Mouse (Mus musculus) c-Kit-positive CD71-negative TER-119-negative erythroid progenitor cells, embryonic 14.5 days (primary cell): ENCODE measurements around the gene Olfr432.
A peak's percentile ranks its signal among the peaks of the same experiment; 100 is the strongest.
"Not testable (repeated sequence)": the region's sequence is repeated elsewhere in the genome, so short reads cannot be mapped to it uniquely, and the experiment has no call there.

Source experiments
- DNase-seq: peaks from one replicate; pipeline ENCODE4 v3.0.0-alpha.2; 2013; ENCODE audit warnings: low read depth

Olfr432 gene

GRCm38 (mm10) chr1:174048893-174049292 is at the start of gene Olfr432:
Gene Olfr432, plus strand, starts transcription at chr1:174049205.
- DNase-seq = no peak

- not testable (repeated sequence) for DNase-seq
Observed at GRCm38 (mm10) chr1:174004352-174005109, 44.5 kb upstream of the Olfr432 start.

GRCm38 (mm10) chr1:174007050-174007449 is 42.0 kb upstream of the Olfr432 start:
- DNase-seq = not testable (repeated sequence)

- no peak for DNase-seq
Observed at GRCm38 (mm10) chr1:174031698-174032097, 17.3 kb upstream of the Olfr432 start, which contains the start of gene Ifi205. Gene Ifi205, minus strand, starts transcription at chr1:174031810.

GRCm38 (mm10) chr1:174035841-174036240 is 13.2 kb upstream of the Olfr432 start:
- no peak for DNase-seq

- no peak for DNase-seq
Observed at GRCm38 (mm10) chr1:174038480-174038879, 10.5 kb upstream of the Olfr432 start.

GRCm38 (mm10) chr1:174040523-174041177 is 8.4 kb upstream of the Olfr432 start, which contains the start of gene Olfr433:
Gene Olfr433, plus strand, starts transcription at chr1:174040705.
- DNase-seq = peak; percentile 48

- DNase-seq = not testable (repeated sequence)
Observed at GRCm38 (mm10) chr1:174042091-174042884, 6.7 kb upstream of the Olfr432 start.

- no peak for DNase-seq
Observed at GRCm38 (mm10) chr1:174044431-174044830, 4.6 kb upstream of the Olfr432 start.

GRCm38 (mm10) chr1:174048227-174048626 is 778 bp upstream of the Olfr432 start:
- not testable (repeated sequence) for DNase-seq

GRCm38 (mm10) chr1:174049357-174049756 is 352 bp downstream of the Olfr432 start:
- not testable (repeated sequence) for DNase-seq

GRCm38 (mm10) chr1:174050532-174050931 is 1.5 kb downstream of the Olfr432 start:
- no peak for DNase-seq

- DNase-seq = no peak
Observed at GRCm38 (mm10) chr1:174051515-174051914, 2.5 kb downstream of the Olfr432 start.

GRCm38 (mm10) chr1:174051931-174052536 is 3.0 kb downstream of the Olfr432 start:
- DNase-seq = no peak

GRCm38 (mm10) chr1:174052981-174053380 is 4.0 kb downstream of the Olfr432 start:
- no peak for DNase-seq

- no peak for DNase-seq
Observed at GRCm38 (mm10) chr1:174055248-174055647, 6.2 kb downstream of the Olfr432 start.

- no peak for DNase-seq
Observed at GRCm38 (mm10) chr1:174066305-174066704, 17.3 kb downstream of the Olfr432 start, which contains the start of gene Olfr430. Gene Olfr430, plus strand, starts transcription at chr1:174066605.

GRCm38 (mm10) chr1:174084031-174084430 is 35.0 kb downstream of the Olfr432 start, which contains the start of gene Olfr429:
Gene Olfr429, plus strand, starts transcription at chr1:174084331.
- DNase-seq = no peak

- DNase-seq = no peak
Observed at GRCm38 (mm10) chr1:174096591-174096990, 47.6 kb downstream of the Olfr432 start, which contains the start of gene Olfr427. Gene Olfr427, plus strand, starts transcription at chr1:174096891.

GRCm38 (mm10) chr1:174103735-174104134 is 54.7 kb downstream of the Olfr432 start:
- no peak for DNase-seq
